Mouse (Mus musculus): ENCODE measurements at regions not wholly inside any gene's neighbourhood (a gene's known extent, or its start where the extent isn't known, plus 50 kb on each side); places are given as distances from the start of the nearest gene placed in this dataset.
A peak's percentile ranks its signal among the peaks of the same experiment; 100 is the strongest.

DNA sequence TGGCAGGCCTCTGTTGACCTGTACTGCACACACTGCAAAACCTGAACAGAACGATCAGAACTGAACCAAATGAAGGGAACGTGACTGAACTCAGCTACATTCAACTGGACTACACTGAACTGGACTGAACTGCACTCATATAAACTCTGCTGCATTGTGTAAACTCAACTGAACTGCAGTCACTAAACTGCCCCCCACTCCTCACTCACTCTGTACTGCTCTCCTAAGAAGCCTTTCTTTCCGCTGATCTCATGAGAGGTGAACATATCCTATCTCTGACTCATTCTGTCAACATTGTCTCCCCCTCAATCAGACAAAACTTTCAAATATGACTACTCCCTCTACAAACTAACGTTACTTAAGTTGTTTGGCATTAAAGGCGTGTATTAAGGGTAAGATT is 324.5 kb upstream of the Cdh9 start:
- no peak for DNase-seq (ENCODE audit: low spot score in 2 of 2)

DNA sequence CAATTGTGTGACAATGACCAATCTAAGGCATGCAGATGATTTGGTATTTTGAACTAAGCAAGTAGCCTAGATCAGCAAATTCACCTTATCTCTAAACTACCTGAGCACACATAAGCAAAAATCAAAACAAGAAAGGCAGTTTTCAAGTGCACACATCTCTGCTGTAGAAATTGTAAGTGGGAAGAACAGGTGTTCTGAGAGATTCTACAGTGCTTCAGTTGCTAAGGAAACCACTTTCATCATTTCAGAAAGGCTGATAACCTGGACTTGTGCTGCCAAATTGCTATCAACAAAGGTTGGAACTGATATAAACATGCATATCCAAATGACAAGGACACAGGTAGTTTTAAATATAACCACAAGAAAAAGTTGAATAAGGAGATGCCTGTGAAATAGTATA is 322.4 kb upstream of the Cdh9 start:
- DNase-seq (ENCODE audit: low spot score in 2 of 2): no peak

DNA sequence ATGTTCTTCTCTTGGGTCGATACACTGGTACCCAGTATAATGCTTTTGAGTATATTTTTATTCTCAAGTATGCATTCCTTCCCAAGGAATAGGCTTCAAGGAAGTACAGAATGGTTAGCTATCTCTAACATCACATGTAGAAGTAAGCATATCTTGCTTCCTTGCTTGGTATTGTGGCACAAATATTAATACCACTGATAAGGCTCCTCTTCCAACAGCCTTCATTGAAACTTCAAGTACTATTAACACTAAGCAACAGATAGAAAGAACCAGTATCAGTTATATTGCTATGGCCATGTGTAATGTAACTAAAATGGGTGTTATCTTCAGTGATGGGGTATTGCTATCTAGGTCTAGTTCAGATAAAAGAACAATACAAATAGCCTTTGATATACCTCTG is 316.9 kb upstream of the Cdh9 start:
- no peak for DNase-seq (ENCODE audit: low spot score in 2 of 2)

DNA sequence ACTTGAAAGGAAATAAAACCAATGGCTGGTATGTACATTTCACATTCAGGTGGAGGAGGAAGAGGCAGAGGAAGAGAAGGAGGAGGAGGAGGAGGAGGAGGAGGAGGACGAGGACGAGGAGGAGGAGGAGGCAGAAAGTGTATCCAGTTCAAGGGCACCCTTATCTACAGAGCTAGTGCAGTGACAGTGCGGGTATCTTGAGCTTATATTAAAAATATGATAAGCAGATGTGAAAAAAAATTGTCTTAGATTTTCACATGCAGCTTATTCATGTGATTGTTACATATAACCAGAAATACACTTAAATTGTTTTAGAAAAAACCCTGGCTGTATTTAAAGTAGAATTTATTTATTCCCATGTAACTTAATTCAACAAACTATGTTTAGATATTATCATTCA is 310.8 kb upstream of the Cdh9 start:
- no peak for DNase-seq (ENCODE audit: low spot score in 2 of 2)

DNA sequence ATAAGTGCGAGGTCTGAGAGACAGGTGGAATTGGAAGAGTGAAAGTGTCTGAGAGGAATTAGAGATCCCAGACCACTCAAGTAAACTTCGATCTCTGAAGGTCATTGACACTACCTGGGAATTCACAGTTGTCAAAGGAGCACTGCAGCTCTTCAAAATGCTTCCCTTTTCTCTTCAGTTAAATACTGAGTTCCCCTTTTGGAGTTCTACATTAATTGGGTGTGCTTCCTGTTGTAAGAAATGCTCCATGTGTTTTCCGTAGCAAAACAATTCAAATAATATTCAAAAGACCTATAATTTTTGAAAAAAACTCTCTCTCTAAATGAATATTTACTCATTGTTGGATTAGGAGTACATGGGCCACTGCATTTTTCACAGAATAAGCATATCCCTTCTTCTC is 305.5 kb upstream of the Cdh9 start:
- no peak for DNase-seq (ENCODE audit: low spot score in 2 of 2)

DNA sequence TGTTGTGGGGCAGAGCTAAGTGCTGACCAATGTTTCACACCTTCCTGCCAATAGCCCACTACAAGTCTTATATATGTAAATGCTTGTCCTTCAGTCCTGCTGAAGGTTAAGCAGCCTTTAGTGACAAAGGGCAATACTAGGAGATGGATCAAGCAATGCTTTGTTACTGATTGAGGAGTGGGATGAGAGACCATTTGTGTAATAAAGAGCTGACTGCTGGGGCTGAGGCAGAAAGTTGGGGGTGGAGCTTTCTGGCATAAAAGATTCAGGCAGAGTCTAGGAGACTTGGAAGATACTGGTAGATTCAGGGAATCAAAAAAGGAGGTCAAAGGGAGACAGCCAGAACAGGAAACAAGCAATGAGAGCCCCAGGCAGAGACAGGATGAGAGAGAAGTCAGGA is 281.9 kb upstream of the Cdh9 start:
- no peak for DNase-seq (ENCODE audit: low spot score in 2 of 2)

DNA sequence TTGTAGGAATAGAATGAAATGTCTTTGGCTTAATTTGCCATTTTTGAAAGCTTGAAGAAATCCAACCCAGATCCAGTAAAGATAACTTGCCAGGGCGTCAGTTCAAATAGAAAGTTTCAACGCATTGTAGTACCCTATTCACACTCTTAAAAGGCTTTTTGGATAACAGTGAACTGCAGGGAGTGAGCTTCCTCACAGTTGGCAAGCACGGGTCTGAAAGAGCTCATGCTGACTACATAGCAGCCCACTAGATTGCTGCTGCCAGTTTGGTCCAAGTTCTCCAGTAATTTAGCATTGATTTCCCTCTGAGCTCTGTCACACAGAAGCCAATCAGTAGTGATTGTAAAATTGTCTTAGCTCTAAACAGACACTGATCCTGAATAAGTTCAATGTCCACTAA is 237.3 kb upstream of the Cdh9 start:
- DNase-seq (ENCODE audit: low spot score in 2 of 2): no peak

DNA sequence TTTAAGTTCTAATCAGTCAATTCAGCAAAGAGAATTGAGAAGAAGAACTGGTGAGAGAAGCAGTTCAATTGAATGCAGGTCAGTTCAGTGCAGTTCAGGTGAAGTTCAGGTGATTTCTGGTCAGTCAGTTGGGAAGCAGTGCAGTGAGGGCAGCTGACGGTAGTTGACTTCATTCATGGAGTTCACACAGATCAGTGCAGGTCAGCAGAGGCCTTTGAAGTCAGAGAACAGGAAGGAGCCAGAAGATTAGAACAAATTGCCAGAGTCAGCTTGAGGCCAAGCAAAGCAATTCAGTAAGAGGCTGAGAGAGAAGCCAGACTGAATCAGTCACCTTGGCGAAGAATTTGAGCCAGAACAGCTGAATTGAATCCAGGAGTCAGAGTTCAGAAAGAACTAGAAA is 235.7 kb upstream of the Cdh9 start:
- no peak for DNase-seq (ENCODE audit: low spot score in 2 of 2)

DNA sequence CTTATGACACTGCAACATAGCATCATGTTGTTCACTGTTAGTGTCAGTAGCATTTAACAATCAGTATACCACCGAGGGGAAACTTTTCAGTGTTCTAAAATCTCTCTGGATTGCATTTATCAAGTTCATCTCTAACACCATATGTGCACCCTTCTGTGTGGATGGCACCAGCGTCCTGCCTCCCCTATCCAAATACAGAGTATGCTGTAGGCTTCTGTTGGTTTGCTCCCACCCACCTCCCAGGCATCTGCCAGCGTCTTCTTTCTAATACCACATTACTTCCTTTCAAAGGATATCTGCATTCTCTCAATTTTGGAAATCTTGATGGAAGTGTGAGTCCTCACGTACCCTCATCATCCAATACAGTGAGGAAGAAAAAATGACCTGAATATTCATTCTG is 208.0 kb upstream of the Cdh9 start:
- peak in 1 of 2 experiments; percentile 19 for DNase-seq (ENCODE audit: low spot score in 2 of 2)

DNA sequence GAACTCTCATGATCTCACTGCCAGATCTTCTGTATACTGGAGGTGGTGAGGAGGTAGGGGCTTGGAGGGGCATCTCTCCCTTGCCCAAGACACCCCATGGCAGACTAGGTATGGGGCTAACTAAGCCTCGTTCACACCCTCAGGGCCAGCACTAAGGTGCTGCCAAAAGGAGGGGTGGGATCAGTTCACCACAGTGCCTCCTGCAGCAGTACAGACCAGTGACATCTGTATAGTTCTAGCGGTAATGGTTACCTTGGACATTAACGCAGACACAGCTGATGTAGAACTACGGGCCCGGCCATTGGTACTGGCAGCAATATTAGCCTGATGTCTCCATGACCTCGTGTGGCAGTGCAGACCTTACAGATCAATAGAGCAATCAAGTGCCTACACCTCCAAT is 196.0 kb upstream of the Cdh9 start:
- DNase-seq (ENCODE audit: low spot score in 2 of 2): no peak

DNA sequence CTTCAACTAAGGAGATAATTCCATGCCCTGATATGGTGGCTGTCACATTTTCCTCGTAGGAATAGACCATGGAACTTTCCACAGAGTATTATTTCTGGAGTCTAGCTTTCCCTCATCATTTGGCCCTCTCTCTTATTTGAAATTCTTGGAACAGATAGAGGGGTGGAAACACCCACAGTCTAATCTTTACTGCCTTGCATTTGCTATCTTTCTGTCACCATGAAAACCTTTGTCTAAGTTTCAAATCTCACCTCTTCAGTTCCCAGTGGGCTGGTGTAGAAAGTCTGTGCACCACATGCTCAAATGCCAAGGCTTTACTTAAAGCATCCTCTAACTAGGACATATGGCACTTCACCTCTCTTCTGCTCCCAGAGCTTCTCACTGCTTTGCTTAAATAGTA is 187.3 kb upstream of the Cdh9 start:
- peak in 1 of 2 experiments; percentile 26 for DNase-seq (ENCODE audit: low spot score in 2 of 2)

DNA sequence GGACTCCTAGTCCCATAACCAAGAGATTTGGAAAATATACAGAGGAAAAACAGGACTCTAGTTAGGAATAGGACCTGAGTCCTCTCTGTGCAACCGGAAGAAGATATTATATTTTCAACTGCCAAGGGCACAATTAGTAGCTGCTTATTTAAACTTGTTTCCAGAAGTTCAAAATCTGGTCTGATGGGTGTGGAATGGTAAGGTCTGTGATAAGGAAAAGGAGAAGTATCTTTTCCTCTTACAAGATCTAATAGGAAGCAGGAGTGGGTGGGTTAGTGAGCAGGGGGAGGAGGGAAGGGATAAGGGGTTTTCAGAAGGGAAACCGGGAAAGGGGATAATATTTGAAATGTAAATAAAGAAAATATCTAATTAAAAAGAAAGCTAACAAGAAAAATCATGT is 173.4 kb upstream of the Cdh9 start:
- no peak for DNase-seq (ENCODE audit: low spot score in 2 of 2)

DNA sequence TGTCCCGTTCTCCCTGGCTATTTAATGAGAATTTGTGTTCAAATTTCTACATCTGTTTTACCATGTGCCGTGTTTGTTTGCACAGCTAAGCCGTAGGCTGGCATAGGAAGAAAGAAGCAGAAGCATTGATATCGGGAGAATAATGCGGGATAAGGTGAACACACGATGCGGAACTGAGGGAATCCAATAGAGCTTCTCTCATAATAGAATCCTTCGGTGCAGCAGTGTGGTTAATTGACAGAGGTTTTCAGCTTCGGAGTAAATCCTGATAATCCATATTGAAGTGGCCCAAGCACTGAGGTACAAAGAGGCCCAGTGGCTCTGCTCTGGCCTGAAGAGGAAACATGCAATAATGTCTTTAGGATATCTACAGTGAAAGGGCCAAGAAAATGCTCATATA is 172.2 kb upstream of the Cdh9 start:
- no peak for DNase-seq (ENCODE audit: low spot score in 2 of 2)

DNA sequence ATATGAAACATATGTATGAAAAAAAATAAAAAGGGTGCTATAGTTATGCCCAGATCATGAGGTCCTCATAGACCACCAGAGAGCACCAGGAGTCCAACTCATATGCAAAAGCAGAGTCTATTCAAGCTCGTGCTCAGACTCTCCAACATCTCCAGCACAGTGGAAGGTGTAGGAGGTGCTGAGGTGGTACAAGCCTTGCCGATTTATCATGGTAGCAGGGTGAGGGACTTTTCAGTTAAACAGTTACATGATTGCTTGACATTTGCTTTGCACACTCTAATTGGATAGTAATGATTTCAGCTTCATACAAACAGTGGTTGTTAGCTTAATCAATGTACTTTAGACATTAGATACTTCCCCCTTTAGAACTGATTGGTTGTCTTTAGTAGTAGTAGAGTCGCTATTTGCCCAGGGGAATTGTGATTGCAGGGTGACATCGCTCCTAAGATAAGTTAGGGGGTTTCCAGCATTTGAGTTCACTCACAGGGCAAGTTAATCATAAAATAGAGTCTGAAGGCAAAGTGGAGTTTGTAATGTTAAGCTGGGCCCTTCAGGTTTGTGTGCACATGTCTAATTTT is 162.3 kb upstream of the Cdh9 start:
- no peak for DNase-seq (ENCODE audit: low spot score in 2 of 2)

DNA sequence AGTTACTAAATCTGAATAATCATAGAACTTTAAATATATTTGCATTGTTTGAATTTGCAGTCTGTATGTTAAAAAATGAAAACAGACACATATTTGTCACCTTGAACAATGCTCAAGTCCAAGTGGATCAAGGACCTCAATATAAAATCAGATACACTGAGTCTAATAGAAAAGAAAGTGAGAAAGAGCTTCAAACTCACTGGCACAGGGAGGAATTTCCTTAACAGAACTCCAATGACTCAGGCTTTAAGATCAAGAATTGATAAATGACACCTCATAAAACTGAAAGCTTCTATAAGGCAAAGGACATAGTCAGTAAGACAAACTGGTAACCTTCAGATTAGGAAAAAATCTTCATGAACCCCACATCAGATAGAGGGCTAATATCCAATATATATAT is 161.8 kb upstream of the Cdh9 start:
- no peak for DNase-seq (ENCODE audit: low spot score in 2 of 2)

DNA sequence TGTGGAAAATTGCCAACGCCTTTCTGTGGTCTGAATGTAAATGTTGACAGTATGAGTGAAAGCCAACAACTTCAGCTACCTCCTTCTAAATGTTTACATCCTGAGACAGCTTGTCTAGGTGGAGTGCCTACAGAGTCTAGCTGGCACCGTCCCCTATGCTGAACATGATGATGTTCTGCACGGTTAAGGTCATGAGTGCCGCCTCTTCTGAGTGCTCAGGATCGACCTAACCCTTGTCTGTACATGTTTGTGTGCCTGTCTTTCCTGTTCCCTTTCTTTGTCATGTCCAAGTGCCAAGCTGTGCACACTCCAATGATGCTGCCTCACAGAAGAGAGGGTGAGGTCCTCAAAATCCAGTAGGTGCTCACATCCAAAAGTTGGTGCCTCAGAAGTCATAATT is 111.7 kb upstream of the Cdh9 start:
- no peak for DNase-seq (ENCODE audit: low spot score in 2 of 2)

DNA sequence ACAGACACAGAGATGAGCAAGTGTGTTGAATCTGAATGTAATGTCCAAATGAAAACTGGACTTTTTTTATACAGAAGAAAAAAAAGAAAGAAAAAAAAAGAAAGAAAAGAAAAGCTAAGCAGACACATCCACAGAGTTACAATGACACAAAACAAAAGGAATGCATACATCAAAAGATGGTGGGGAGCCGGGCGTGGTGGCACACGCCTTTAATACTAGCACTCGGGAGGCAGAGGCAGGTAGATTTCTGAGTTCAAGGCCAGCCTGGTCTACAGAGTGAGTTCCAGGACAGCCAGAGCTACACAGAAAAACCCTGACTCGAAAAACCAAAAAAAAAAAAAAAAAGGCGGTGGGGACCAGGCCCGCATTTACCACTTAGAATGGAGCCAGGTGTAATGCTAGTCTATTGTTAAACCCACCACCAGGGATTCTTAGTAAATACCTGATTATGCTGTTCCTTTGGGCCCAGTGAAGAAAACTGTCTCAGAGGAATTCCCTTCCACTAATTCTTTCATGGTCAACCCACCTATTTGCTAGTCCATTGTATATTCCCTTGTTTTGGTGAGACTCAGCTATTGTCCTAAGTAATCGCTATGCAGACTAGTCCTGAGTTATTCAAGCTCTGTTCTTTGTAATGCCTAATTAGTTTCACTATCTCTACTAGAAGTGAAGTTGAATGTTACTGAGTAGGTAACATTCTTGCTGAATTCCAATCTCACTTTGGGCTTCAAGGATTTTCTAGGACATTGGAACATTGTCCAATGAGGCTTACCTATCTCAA is 99.0 kb upstream of the Cdh9 start:
- no peak for DNase-seq (ENCODE audit: low spot score in 2 of 2)

DNA sequence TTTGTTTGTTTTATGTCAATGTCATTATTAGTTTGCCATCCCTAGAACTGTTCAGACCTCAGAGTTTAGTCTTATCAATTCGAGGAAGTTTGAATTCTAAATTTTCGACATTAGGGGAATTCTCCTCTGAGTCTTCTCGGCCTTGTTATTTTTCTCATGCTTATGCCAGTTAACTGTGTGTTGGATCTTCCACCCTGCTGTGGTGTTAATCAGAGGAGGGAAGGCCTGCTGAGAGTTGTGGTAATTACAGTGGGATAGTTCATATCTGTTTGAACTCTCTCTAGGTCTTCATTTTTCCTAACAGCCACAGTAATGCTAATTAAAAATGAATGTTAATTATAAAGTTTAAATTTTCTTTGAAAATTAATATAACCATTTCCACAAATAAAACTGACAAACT is 88.9 kb upstream of the Cdh9 start:
- DNase-seq (ENCODE audit: low spot score in 2 of 2): no peak

DNA sequence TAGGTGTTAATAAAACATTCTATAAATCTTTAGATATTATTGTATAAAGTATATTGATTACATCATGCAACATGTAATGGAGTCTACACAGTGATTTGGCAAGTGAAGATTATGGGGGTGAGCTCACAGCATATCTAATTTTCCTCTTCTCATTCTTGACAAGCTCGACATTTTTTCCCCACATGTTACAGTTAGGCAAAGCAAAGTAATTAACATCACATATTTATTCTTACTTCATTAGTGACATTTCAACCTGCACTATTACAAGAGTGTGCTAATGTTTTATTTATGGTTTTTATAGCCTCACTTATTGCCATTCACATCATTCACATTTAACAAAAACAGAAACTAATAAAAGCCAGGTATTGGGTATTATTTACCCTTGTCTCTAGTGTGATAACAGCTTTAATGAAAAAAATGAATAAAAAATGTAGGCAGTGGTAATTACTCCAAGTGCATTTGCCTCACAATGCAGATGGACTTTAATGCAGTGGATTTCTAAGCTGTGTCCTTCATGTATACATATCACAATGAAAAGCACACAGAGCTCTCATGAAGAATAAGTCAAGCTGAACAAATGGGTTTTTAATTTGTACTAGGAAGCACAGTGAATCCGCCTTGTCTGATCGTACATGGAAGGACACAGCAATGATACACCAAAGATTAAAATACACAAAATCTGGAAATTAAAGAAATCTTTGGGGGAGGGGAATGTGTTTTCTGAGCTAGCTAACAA is 75.5 kb upstream of the Cdh9 start:
- no peak for DNase-seq (ENCODE audit: low spot score in 2 of 2)

DNA sequence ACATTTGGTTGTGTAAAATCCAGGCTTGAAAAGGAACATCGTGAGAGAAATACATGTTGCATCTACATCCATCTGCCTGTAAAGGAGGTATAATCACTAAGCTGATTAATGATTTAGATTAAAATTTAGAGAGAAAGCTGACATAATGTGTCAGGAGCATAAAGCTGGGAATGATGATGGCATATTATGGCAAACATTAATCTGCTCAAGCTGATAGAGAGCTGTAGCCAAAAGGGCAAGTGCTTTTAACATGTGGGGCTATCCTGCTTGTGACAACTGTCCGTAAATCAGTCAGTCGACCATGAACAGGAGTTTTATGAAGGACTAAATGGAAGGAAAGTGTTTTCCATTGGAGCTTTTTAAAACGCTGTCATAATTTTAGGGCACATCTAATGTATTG is 74.9 kb upstream of the Cdh9 start:
- no peak for DNase-seq (ENCODE audit: low spot score in 2 of 2)

DNA sequence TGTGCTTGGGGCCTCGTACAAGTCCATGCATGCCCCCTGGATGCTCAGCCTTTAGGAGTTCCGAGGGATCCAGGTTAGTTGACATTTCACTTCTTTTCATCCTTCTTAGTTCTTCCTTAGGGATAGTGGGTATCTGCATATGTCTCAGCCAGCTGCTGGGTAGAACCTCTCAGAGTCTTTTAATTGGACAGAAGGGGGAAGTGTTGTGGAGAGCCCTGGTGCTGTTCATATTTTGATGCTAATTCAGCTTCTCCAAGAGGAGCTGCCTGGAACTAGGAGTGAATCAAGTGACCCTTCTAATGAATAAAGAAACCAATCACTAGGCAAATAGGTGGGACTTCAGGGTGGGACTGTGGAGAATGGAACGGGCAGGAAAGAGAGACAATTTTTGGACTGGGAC is 67.3 kb upstream of the Cdh9 start:
- no peak for DNase-seq (ENCODE audit: low spot score in 2 of 2)
